Mouse (Mus musculus) layer of hippocampus, adult 11-12 months (tissue): ENCODE results near the gene Arhgap15.
"Not testable (repeated sequence)": the region's sequence is repeated elsewhere in the genome, so short reads cannot be mapped to it uniquely, and the experiment has no call there.

ENCODE experiments used
- DNase-seq: peaks from one replicate; pipeline ENCODE4 v3.0.0; 2022; ENCODE audit warnings: low spot score

Arhgap15 gene

GRCm38 (mm10) chr2:43748287-43748983 lies at the start of gene Arhgap15:
Arhgap15 (plus strand) TSS chr2:43748824.
- DNase-seq = no peak

DNA sequence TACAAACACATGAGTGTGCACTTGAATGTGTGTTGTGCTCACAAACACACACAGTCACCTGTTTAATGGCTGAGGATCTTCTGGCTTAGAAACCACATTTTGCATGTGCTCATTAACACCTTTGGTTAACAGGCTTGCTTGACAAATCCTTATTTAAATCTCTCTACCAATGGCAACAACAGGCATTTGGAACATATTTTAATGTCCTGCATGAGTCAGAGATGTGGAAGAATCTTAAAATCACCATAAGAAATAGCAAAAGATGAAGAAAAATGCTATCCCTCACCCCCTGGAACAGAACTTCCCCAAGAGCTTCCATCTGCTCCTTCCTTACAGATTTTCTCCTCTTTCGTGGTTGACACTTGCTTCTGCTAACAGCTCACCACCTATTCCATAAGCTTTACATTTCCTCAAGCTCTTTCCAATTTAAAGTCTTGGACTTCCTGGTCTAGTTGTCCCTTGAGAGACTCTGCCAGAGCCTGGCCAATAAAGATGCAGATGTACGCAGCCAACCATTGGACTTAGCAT lies 35.9 kb upstream of the Arhgap15 start:
- DNase-seq = no peak

GRCm38 (mm10) chr2:43722446-43723103 lies 26.0 kb upstream of the Arhgap15 start:
- peak; percentile 70 for DNase-seq

DNA sequence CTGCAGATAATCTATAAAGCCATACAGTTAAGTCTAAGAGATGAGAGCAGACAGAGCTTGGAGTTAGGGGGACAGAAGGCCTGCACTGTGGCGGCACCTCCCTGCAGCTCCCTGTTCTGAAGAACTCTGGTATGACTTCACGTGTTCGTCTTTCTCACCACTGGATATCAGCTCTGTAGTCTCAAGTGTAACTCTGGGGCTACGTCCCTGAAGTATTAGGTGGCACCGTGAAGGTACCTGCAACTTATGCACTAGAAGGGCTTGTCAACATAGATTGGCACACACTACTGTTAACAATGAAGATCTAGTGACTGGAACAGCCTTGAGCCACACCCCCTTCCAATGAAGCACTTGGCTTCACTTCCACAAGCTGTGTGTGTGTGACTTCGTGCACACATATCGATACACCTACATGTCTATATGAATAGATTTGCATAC lies 25.5 kb upstream of the Arhgap15 start:
- DNase-seq = no peak

- no peak for DNase-seq
Measured at GRCm38 (mm10) chr2:43727181-43727580, 21.4 kb upstream of the Arhgap15 start.

- DNase-seq = no peak
Measured at GRCm38 (mm10) chr2:43727693-43728092, 20.9 kb upstream of the Arhgap15 start.

DNA sequence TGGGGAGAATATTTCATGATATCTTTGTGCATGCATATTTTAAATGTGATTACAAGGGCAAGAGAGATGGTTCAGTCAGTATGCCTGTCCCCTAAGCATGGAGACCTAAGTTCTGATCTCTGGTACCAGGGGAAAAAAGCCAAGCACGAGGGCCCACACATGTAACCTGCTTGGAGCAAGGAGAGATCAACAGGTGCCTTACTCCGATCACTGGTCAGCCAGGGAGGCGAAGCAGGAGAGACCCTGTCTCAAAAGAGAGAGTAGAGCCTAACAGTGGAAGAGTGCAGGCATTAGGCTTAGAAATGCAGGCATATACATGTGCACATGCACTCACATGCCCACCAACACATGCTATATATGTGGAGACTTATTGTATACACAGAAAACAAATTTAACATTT lies 19.8 kb upstream of the Arhgap15 start:
- DNase-seq = no peak

DNA sequence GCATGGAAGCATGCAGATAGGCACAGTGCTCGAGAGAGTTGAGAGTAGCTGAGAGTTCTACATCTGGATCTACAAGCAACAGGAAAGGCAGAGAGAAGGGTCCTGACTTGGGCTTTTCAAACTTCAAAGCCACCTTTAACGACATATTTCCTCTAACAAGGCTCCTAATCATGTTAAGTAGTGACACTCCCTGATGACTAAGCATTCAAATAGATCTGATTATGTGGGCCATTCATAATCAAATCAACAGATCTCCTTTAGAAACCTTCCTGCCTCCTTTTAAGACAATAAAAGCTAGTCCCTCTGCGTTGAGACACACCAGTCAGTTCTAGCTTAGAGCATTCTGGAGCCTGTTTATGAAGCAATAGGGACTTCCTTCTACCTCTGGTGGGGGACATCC lies 16.2 kb upstream of the Arhgap15 start:
- DNase-seq = no peak

DNA sequence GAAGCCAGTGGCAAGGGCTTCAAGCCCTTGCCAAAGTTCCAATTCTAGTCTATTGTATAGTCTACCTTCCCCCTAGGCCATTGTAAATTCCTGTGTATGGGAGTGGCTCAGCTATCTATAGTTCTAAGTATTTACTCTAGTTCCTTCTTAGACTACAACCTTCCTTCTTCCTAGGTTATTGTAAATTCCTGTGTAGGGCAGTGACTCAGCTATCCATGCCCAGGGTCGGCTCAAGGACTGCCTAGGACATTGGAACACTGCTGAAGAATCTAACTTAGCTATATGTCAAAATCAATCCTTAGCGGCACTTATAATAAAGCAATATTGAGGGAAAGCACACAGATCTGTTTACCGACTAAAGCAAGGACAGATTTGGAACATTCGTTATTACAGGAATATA lies 13.6 kb upstream of the Arhgap15 start:
- not testable (repeated sequence) for DNase-seq

DNA sequence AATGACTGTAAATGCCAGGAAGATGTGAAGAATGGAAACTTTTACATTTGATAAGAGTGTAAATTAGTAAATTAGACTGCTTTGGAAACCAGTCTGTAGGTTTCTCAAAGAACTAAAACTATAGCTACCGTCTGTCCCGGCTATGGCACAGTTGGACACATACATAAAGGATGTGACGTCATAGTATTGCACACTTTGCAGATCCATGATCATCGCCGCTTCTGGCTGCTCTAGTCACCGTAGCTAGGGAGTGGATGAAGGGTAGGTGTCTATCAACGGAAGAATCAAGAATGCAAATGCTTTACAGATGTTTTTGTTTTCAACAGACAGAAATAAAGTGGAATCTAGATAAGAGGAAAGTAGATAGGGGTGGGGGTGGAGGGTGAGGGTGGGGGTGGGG lies 11.1 kb upstream of the Arhgap15 start:
- no peak for DNase-seq

DNA sequence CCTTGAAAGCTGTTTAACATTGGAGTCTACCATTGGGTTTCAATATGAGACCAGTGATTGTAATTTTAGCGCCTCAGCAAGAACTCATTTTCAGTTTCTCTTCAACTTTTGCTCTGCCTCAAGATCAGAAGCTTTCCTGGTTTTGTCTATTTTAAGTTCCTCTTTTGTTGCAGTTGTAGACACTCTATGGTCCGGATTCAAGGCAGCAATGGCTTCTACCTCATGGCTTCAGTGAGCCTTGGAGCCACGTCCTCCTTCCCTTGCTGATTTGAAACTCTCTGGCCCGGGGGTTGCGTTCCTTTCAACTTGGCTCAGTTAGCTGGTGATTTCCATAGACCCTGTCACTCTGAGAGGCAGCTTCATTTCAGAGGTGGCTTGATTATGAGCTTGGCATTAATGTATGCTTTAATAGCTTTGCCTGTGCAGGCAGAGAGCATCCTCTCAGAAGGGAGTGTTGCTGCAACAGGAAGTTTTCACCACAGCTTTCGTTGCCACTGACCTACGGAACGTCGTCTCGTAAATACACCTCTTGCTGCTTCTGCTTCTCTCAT lies 10.0 kb upstream of the Arhgap15 start:
- DNase-seq = no peak

DNA sequence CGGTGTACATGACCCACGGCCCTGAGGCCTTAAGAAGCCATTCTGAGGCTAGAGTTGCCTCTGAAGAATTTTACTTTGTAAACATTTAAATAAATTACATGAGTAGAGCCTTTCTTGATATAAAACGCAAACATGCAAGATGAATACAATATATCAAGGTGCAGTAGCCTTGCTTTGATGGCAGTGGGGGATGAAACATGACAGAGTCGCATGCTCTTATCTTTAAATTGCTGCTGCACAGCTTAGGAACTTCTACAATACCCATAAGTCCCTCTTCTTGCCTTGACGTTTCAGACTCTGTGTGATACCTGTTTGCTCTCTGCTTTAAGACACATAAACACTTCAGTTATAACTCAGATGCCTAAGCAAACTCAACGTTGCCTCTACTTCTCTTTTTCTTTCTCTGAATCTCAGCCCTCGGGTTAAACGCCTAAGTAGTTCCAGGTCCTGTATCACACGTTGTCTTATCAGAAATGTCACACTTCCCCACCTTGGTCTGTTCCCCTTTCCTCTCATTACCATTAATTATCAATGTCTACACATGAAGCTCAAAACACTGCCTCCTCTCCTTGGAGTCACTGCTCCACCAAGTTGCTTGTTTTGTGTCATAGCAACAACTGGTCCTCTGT lies 9.3 kb upstream of the Arhgap15 start:
- no peak for DNase-seq

DNA sequence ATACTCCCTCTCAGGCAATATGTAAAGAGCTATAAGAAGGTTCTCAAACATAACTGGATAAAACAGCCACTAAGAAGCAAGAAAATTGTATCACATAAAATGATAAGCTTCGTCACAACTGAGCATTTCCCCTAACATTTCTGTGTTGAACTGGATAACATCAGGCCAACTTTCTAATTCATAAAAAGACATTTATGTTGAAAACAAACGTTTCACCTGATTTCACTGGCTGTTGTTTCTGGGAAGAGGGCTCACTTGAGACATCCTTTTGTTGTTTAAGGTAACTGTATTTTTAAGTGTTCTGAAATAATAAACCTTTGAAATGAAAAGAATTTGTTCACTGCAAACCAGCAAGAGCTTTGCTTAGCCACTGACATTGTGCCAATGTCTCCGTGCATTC lies 697 bp downstream of the Arhgap15 start:
- DNase-seq = no peak

DNA sequence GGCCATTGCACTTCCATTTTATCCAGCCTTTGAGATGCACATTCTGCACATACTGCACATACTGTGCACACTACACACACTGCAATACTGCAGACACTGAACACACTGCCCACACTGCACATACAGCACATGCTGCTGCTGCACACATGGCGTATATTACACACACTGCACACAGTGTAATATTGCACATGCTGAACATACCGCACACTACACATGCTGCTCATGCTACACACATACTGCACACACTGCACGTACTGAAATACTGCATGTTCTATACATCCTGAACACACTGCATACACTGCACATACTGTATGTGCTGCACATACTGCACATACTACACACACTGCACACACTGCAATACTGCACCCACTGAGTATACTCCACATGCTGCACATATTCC lies 7.3 kb downstream of the Arhgap15 start:
- no peak for DNase-seq

GRCm38 (mm10) chr2:43756626-43757025 lies 8.0 kb downstream of the Arhgap15 start:
- DNase-seq = no peak

DNA sequence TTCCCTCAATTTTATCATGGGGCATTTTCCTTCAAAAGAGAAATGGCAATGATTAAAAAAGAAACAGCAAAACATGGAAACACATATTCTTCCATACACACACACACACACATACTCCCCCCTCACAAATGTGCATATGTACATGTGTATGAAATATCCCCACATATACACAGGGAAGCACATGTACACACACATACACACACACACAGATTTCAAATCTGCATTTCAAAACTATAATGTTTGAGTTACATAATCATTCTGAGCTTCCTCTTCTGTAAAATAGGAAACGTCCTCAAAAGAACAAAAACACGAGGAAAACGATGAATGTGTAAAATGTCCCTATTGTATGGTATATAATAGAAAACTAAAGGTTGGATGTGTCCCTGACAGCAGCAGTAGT lies 13.1 kb downstream of the Arhgap15 start:
- DNase-seq = no peak

DNA sequence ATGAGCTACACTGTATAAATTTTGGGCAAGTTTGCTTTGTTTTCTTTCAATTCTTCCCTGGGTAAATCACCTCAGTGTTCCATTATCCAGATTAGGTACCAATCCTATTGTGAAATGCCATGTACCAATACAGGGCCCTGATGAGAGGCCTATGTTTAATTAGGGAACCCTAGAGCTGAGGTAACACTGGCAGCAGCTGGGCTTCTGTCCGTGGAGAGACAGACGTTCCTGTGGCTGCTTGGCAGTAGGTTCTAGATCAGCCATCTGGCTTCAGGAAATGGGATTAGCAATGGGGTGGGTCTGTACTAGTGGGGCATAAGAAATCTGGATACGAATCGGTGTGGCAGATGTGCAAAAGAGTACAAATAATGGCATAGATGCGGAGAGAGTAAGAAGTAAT lies 14.7 kb downstream of the Arhgap15 start:
- DNase-seq = peak; percentile 29

- no peak for DNase-seq
Measured at GRCm38 (mm10) chr2:43764456-43764855, 15.8 kb downstream of the Arhgap15 start.

GRCm38 (mm10) chr2:43766200-43766599 lies 17.6 kb downstream of the Arhgap15 start:
- no peak for DNase-seq

GRCm38 (mm10) chr2:43769850-43770570 lies 21.4 kb downstream of the Arhgap15 start:
- no peak for DNase-seq

- no peak for DNase-seq
Measured at GRCm38 (mm10) chr2:43772640-43773039, 24.0 kb downstream of the Arhgap15 start.

DNA sequence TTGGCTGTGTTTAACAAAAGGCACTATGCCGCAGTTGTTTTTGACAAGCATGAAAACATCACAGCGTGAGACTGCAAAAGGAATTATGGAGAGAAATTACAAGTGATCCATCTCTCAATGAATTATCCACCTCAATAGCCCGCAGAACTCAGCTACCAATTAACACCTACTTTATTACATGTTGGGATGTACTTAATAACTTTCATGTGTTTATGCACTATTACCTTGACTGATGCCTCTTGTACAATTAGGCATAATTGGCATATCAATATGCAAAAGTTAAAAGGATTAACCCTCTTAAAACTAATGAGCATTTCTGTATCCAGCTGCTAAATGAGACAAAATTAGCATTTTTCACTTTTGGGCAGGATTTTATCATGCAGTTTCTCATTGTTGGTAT lies 33.5 kb downstream of the Arhgap15 start:
- no peak for DNase-seq
